Mouse (Mus musculus) neutrophil, adult 59 days (primary cell): Measurements from ENCODE around the gene Fam177a. TPM values are rescaled to one million over a fixed set of nuclear protein-coding genes. Genes with fewer than 3 reads are reported as not detected.

Source experiments
- total RNA-seq, 2 experiments: library from RNA; stranded (reverse); gene quantifications; 1 replicate in 1 of 2; 2 replicates in 1 of 2; pipeline ENCODE4 v1.2.4; 2023

The Fam177a gene
- total RNA-seq = 1 to 10 TPM in 1 of 2 experiments, not detected in 1; 3.6 TPM

DNA sequence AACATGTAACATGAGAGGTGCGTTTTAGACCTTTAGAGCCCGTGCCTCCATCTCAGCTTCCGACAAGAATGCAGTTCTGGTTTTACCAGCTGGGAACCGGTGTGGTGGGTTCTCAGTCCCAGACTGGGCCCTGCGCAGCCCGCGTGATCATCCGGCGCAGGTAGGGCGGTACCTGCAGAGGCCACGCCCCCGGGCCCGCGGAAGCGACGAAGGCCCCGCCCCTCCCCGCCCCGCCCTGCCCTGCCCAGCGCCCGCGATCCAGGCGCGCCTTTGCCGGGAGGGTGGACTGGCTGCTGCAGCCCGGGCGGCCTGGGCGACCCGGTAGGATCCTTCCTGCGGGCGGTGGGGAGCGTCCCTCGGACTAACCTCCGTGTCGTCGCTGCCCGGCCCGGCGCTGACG lies at the start of gene Fam177a:
Fam177a (plus strand) TSS at position 228 of the 400 bp plus-strand sequence.

DNA sequence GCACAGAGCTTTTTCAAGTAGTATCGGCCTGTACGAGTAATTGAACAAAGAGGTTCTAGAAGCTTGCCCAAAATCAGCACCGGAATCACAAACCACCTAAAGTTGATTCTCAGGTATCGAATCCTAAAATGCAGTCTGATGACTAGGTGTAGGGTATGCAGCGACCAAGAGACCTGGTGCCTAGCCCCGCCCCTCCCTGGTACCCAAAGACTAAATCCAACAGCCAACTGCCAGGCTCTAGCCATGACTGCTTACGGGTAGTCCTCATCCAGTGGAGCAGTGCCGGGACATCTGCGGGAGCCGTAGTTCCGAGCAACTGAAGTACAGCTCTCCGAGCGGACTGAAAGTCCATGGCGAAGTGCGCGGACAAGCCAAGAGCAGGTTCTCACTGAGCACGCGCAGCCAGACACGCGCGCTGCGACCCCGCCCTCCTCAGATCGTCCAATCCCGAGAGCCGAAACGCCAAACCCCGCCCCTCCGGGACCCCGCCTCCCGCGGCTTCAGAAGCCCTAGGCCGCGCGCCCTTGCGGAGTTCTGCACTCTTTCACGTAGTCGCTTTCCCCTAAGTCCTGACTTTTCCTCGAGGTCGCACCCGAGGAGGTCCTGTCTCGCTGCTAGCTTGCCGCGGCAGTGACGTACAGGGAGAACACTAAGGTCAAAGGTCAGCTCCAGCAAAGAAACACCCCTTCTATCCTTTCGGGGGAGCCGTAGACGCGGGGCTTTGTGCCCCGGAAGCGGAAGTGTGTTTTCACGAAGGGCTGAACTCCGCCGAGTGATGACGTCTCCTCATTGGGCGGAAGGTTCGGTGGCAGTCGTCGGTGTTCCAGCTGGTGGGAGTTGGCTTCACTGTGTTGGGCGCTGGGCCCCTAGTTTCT lies 44.3 kb upstream of the Fam177a start, which contains the start of the genes 2700097O09Rik and Srp54a:
2700097O09Rik (minus strand) TSS at position 385 of the 875 bp plus-strand sequence.
Srp54a (plus strand) TSS at position 537 of the 875 bp plus-strand sequence.

DNA sequence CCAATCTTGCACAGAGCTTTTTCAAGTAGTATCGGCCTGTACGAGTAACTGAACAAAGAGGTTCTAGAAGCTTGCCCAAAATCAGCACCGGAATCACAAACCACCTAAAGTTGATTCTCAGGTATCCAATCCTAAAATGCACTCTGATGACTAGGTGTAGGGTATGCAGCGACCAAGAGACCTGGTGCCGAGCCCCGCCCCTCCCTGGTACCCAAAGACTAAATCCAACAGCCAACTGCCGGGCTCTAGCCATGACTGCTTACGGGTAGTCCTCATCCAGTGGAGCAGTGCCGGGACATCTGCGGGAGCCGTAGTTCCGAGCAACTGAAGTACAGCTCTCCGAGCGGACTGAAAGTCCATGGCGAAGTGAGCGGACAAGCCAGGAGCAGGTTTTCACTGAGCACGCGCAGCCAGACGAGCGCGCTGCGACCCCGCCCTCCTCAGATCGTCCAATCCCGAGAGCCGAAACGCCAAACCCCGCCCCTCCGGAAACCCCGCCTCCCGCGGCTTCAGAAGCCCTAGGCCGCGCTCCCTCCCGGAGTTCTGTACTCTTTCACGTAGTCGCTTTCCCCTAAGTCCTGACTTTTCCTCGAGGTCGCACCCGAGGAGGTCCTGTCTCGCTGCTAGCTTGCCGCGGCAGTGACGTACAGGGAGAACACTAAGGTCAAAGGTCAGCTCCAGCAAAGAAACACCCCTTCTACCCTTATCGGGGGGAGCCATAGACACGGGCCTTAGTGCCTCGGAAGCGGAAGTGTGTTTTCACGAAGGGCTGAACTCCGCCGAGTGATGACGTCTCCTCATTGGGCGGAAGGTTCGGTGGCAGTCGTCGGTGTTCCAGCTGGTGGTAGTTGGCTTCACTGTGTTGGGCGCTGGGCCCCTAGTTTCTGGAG lies 30.5 kb downstream of the Fam177a start, which contains the start of gene Srp54b:
Srp54b (plus strand) TSS at position 546 of the 890 bp plus-strand sequence.

Other genes starting within 250 kb of the Fam177a start
- gene Gm20403, start 137.9 kb upstream of the Fam177a start, total RNA-seq = not detected
- gene Baz1a, start 110.1 kb upstream of the Fam177a start, total RNA-seq = 100 to 1,000 TPM; 143 to 159 TPM
- gene 2700097O09Rik, start 44.4 kb upstream of the Fam177a start, total RNA-seq = 1 to 10 TPM; 2.6 to 3.5 TPM
- gene Srp54a, start 44.2 kb upstream of the Fam177a start, total RNA-seq = 10 to 100 TPM; 37.1 to 41.4 TPM
- gene Srp54b, start 30.6 kb downstream of the Fam177a start, total RNA-seq = 10 to 100 TPM; 28.1 to 32.7 TPM
- 10 to 100 TPM in 1 of 2 experiments, 1 to 10 TPM in 1; 5.3 to 10.1 TPM for gene 1700047I17Rik2, start 75.1 kb downstream of the Fam177a start, total RNA-seq
- gene Srp54c, start 105.7 kb downstream of the Fam177a start, total RNA-seq = 10 to 100 TPM; 12.0 to 12.4 TPM
- gene 1110008L16Rik, start 175.1 kb downstream of the Fam177a start, total RNA-seq = 1 to 10 TPM; 3.7 to 4.3 TPM
- gene Ppp2r3c, start 178.5 kb downstream of the Fam177a start, total RNA-seq = 10 to 100 TPM; 18.7 to 18.9 TPM